Mouse (Mus musculus) B cell, adult 2 months (primary cell): ENCODE results near the gene Cd55.
"Not testable (repeated sequence)": the region's sequence is repeated elsewhere in the genome, so short reads cannot be mapped to it uniquely, and the experiment has no call there.

Experiments
- DNase-seq, 2 experiments: peaks; one replicate each; pipeline ENCODE4 v3.0.0; 2022

Gene Cd55

DNA sequence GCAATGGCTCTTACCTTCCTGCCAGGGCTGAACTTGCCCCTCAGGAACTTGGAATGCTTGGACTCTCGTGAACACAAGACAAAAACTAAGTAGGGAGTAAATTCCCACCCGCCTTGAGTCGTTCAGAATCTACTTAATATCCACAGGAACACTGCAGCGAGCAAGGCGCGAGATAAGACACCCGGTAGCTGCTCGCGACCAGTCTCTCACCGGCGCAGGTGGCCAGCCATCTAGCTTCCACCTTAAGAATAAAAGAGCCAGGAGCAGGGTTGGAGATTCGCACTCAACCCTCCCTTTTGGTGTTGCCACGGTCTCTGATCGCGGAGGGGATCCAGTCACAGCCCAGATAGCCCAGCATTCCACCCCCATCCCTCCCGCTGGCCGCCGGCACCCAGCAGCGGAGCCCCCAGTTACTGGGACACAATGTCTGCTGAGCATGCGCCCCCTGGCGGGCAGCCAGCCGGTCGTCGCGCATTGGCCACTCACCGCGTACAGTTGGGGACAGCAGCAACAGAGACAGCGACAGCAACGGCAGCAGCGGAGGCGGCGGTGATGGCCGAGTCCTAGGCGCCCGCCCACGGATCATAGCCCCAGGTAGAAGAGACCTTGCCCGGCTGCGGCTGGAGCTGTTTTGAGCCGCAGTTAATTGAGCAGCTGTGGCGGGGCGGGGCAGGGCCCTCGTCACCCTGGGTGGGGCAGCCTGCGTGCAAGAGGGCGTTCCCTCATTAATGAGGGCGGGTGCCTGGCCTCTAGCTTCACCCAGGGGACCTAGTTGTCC is at the start of gene Cd55:
Gene Cd55, minus strand, starts transcription at position 661 of the 778 bp plus-strand sequence.
- peak; percentile 97 to 98 for DNase-seq

DNA sequence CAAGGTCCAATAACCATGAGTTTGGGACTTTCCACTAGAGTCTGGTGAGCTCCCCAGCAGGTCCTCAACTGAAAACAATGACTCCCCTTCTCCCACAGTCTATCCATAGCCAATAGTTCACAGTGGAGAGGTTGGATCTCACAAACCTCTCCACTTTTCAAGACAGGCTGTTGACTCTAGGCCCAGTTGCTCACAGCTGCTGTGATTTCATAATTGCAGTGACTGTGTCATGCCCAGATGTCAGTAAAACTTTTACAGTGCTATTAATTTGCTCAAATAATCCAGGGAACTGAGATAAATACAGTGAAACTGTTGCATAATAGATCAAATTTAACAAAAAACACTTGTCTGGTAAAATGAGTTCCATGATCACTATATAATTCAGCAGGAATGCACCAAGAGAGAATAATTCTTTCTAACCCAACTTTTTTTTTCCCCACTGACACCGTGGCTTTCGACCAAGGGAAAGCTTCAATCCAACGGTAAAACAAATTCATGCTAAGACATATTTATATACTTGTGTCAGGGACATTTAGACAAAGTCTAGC is 49.4 kb upstream of the Cd55 start:
- no peak for DNase-seq

DNA sequence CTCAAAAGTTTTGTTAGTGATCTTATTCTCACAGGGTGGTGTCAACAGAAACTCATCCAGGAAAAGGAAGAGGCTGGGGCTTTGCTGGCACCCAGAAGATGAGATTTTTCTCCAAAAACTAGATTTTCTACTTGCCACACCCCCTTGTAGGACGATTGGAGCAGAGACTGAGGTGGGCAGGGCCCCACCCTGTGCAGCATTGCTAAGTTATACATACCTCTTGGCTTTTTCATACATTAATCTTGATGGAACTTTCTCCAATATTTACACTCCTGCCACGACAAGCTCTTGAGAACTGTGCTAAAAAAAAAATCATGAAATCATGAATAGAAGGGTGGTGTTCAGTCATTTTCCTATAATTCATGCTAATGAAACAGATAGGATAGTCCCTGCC is 46.4 kb upstream of the Cd55 start:
- no peak for DNase-seq

DNA sequence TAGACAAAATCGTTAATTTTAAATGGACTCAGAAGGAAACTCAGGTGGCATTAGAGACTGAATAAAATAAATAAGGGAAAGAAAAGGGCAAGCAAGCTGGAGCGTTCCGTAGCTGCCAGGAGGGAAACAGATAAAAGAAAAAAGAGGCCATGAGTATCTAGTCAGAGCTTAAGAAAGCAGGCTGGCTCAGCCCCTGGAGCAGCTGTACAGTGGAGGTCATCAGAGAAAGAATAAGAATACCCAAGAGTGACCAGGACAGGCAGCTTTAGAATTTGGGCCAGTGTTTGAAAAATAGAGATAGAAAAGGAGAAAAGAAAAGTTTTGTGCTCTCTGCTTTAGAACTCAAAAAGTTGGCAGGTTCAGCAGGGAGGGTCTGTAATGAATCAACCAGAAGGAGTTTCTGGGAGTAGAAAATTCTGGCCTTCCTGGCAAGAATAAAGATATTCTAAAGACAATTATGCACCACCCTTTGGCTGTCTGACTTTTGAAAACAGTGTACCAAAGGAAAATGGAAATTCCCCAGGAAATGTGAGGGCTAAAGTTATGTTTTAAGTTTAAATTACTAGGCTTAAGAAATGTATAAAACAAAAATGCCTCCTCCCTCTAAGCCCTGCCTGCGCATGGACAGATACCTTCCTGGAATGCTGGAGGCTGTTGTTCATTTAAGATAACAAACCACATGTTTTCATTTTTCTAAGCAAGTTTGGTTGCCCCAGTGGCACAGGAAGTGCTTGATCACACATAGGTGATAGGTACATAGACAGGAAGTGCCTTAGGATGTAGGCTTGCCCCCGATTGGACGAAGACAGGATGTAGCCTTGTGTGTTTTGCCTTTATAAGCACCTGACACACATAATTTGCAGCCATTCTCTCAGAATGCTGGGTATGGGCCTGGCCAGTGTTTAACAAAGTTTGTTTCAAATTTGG is 45.7 kb upstream of the Cd55 start:
- DNase-seq, result peak in 1 of 2 experiments; percentile 12

DNA sequence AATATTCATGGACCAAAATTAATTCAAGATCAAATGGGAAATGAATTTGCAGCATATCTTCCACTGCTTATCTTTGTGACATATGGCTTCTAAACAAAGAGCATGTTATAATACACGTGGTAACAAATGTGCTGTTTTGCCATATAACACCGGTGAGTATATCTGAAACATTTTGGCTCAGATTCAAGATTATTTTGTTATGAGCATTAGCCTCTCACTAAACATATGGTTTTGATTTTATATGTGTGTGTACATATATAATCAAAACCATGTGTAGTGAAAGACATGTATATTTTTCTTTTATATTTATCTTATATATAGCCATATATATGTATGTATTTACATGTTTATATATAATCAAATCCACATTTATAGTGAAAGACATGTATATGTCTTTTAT is 44.9 kb upstream of the Cd55 start:
- no peak for DNase-seq

DNA sequence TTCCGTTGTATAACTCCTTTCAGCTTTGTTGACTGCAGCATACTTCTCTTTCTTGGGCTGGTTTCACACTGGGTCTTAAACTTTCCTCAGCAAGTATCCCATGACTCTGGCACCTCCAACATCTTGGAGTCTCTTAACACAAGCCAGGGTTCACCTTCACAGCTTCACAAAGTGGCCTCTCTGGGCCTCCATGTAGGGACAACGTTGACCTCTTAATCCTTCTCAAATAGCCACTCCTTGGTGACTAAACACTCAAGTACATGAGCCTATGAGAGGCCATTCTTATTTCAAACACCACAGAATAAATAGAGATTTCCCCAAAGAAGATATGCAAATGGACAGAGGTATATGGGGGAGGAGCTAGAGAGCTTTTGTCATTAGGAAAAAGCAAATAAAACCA is 37.4 kb upstream of the Cd55 start:
- no peak for DNase-seq

DNA sequence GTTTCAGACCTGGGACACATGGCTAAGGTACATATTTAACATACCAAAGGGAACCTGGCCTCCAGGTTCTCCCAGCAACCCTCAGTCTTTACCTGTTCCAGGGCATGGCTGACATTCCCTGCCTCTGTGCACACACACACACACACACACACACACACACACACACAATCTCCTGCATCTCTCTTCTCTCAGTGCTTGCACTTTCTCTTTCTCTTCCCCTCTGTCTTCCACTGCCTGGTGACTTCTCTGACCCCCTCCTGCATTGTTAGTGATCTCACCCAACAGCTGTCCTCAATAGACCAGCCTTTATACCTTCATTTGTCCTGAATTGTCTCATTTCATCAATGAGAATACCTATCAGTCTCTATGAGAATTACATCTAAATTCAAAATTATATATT is 35.8 kb upstream of the Cd55 start:
- DNase-seq, result peak; percentile 30 to 37

DNA sequence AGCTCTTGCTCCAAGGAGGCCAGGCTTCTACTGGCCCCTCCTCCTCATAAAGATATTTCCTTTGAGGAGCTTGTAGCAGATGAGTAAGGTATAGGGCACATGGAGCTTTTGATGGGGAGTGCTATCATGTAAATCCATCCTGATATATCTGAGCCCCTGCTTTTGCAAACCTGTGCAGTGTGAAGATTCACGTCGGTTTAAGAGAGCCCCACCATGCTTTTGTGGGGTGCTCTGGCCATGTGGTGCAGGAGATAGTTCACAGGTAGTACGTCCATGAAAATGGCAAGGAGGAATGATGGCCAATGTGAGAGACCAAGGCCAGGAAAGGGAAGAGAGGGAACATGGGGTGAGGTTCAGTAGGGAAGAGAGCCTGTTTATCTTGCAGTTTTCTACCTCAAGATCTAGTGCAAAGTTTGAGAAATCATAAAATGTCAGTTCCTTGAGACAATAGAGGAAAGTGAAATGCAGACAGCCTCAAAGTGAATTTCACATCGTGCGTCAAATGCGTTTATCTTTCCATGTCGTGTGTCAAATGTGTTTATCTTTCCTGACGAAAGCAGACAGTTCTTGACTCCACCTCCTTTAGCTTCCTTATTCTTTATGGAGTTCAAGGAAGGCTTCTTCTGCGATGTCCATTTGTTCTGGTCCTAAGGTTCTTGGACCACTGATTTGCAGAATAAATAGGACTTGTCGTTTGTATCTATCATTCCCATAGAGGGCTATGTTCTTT is 24.4 kb upstream of the Cd55 start:
- no peak for DNase-seq

GRCm38 (mm10) chr1:130485828-130486620 is 23.5 kb upstream of the Cd55 start:
- DNase-seq, result no peak

GRCm38 (mm10) chr1:130485376-130485775 is 22.8 kb upstream of the Cd55 start:
- DNase-seq, result no peak

DNA sequence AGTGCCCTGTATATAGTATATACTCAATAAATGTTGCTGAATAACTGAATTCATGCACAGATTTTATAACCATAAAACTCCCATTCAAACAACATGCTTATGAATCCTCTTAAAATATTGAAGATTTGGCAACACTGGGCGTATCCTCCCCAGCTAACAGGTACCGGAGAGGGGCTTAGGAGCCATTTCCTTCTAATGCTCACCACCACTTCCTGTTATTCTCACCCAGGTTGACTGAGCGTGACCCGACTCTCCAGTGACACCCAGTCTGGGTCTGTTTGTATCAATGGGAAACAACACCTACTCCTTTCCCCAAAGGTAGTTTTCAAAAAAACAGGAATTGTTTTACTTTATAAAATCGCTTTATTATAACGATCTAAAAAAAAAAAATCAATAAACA is 12.4 kb upstream of the Cd55 start:
- DNase-seq, result peak; percentile 72 to 80

DNA sequence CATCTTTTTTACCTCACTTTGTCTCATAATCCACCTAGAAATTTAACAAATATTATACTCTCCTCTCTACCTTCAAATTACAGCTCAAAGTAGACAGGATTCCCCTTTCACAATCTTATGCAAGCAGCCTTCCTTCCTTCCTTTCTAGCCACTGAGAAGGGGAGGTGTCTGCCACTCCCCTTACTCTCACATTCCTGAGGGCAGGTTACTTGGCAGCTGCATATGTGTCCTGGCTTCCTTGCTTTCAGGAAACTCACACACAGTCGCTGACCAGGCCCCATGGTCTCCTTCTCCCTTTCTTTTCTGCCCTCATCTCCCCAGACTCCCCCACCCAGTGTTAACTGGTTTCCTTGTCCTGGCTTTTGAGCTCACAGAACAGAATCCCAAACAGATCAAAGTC is 11.7 kb upstream of the Cd55 start:
- peak; percentile 47 to 48 for DNase-seq

- no peak for DNase-seq
Observed at GRCm38 (mm10) chr1:130470074-130470473, 7.5 kb upstream of the Cd55 start.

DNA sequence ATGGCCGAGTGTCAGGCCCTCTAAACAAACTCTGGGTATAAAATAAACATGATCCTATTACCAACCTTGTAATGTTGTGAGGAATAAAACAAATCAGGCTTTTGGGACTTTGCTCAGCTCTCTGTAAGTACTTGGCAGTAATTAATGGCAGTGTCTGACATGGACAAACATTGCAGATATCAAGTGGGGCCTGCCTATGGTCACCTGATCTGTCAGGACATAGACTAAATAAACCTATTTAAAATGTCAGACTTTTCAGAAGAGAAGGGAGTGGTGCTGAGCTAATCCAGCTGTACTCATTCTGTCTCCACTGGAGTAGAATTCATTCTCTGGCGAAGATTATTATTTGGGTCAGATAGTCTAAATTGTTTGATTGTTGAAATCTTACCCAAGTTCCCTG is 4.9 kb upstream of the Cd55 start:
- DNase-seq, result no peak

DNA sequence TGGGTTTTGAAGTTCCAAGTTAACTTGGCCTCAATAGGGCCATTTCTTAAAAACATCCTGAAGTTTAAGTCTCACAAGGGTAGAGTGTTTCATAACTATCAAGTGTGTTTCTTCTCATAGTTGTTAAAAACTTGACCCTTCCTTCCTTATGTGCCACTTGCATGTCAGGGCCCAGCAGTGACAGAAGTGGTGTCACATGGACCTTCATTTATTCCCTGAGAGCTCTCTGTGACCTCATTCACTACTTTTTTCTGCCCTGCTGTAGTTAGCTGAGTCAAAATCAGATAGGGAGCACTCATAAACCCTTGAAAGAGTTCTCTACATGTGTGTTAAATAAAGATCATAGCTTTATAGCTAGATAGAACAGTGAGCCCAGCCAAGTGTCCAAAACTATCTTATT is 1.6 kb upstream of the Cd55 start:
- DNase-seq, result no peak

DNA sequence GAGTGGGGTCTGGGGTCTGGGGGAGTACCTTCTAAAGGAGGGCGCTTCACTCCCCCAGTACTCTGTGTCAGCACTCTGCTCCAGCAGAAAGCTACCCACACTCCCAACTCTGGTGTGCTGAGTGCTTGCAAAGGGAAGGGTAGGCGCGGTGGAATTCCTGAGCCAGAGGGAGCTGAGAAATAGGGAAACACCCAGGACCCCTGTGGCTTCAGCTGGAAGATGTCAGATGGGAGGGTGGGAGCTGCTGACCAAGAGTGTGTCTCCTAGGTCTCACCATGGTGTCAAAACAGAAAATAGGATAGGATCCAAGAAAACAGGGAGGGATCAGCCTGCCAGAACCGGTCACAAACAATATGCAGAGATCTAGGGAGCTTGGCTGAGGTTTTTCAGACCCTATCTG is 323 bp upstream of the Cd55 start:
- no peak for DNase-seq

DNA sequence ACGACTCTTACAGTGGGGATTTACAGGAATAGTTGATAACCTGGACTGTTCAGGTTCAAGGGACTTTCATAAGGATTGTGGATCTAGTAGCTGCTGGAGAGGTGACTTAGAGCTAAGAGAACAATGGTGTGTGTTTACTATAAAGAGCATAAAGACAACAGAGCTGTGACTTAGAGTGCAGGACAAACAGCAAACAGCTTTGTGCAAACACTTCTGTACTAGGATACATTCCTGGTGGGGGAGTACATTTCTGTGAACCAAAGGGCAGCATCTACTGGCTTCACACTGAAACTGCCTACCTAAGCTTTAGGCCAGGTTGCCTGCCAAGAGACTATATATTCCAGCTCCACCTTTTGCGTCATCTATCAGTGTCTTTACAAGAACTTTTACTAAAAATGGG is 7.4 kb downstream of the Cd55 start:
- no peak for DNase-seq

- not testable (repeated sequence) for DNase-seq
Observed at GRCm38 (mm10) chr1:130442930-130443329, 19.6 kb downstream of the Cd55 start.

- DNase-seq, result no peak
Observed at GRCm38 (mm10) chr1:130430920-130431319, 31.6 kb downstream of the Cd55 start.

- peak; percentile 7 to 10 for DNase-seq
Observed at GRCm38 (mm10) chr1:130428667-130429066, 33.9 kb downstream of the Cd55 start.

GRCm38 (mm10) chr1:130427175-130427853 is 35.2 kb downstream of the Cd55 start:
- not testable (repeated sequence) for DNase-seq
